Mouse (Mus musculus): Measurements from ENCODE around the gene Dok5.

Dok5 gene

DNA sequence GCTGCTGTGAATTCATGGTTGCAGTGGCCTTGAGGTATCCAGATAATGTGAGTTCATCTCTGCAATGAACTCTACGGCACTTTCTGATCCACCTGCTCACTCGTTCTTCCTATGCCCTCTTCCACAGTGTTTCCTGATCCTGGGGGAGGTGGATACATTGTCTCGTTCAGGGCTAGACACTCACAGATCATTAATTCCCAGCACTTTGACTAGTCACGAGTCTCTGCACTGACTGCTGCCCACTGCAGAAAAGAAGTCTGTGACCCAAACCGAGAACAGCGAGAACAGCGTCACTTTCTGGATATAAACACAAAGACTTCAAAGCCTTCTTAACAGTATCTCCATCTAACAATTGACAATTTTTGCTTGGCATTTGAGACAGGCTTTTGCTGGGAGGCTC, 125.9 kb downstream of the Dok5 start:
- no peak for DNase-seq (ENCODE audit: low spot score in 2 of 2)

DNA sequence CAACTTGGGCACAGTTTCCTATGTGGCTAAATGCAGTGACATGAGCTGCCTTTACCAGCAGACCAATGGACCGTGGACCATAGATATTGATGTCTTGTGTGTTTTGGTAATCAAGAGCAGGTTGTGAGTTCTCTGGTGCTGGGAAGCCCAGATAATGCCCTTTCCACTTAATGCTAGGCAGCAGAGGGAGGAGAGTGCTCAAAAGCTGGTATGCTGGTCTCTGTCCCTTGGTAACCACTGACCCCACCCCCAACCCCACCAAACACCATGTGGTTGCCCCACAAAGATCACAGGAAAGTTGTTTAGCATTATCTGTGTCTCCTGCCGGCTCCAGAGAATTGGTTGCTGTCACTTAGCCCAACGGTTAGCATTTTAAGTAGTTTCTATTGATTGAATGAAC, 127.0 kb downstream of the Dok5 start:
- DNase-seq (ENCODE audit: low spot score in 2 of 2): no peak

DNA sequence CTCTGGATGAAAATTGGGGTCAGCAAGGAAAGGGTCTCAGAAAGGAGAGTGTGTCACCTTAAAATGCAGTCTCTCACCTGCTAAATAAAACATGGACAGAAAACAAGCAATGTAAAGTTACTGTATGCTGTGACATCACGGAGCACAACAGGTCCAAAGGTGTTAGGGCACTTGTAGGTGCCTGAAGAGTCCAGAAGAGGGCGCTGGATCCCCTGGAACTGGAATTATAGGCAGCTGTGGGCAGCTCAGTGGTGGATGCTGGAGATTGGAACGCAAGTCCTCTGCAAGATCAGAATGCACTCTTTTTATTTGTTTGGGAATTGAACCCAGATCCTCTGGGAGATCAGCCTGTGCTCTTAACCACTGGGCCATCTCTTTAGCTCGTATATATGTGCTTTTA, 129.0 kb downstream of the Dok5 start:
- DNase-seq (ENCODE audit: low spot score in 2 of 2): no peak

DNA sequence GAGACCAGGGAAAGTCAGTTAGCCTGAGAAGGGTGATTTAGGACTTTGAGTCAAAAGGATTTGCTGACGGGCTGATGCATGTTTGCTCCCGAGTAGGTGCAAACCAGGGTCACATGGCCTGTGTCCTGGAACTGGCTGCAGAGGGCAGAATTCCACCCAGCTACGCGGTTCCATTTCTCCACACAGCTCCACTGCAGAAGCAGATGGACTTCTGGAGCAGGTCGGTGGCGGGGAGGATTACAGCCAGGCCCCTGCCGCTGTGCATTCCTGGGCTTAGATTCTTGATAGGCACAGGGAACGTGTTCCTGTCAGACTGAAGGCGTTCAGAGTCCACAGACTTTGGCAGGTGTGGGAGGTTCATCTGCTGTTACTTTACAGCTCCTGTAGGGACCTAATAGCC, 131.2 kb downstream of the Dok5 start:
- no peak for DNase-seq (ENCODE audit: low spot score in 2 of 2)

DNA sequence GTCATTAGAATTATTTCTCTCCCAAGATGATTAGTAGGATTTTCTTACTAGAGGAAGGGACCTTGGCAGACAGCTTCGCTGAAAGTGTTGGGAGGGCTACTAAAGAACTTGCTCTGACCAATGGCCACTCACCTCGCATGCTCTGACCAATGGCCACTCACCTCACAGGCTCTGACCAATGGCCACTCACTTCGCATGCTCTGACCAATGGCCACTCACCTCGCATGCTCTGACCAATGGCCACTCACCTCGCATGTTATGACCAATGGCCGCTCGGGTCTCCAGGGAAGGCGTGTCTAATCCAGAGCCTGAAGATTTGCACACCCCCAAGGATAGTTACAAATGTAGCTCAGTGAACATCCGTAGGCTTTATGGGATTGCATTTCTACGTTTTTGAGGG, 131.6 kb downstream of the Dok5 start:
- DNase-seq (ENCODE audit: low spot score in 2 of 2): no peak

DNA sequence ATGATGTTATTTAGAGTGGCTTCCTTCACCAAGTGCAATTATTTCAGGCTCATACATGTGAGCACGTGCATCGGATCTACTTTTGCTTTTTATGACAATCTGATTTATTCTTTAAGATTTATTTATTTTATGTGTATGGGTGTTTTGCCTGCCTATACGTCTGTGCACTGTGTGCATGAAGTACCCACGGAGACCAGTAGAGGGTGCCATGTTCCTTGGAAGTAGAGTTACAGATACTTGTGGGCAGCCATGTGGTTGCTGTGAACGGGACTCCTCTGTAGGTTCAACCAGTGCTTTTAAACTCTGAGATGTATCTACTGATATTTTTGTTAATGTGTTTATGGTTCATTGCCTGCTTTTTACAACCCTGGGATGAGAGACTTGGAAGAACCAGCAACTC, 132.4 kb downstream of the Dok5 start:
- DNase-seq (ENCODE audit: low spot score in 2 of 2): no peak

DNA sequence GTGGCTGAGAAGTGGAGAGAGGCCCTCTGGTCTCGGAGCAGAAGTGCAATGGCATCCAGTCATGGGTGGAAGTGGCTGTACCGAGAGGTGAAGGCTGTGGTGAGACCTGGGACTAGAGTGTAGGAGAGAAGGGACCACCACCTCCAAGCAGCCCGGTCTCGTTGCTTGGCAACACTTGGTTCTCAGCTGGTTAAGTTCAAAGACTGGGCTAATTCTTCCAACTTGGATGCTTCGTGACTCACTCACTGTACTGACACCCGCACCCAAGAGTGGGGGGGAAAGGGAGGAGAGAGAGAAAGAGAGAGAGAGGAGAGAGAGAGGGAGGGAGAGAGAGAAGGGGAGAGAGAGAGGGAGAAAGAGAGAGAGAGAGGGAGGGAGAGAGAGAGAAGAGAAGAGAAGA, 133.2 kb downstream of the Dok5 start:
- no peak for DNase-seq (ENCODE audit: low spot score in 2 of 2)

DNA sequence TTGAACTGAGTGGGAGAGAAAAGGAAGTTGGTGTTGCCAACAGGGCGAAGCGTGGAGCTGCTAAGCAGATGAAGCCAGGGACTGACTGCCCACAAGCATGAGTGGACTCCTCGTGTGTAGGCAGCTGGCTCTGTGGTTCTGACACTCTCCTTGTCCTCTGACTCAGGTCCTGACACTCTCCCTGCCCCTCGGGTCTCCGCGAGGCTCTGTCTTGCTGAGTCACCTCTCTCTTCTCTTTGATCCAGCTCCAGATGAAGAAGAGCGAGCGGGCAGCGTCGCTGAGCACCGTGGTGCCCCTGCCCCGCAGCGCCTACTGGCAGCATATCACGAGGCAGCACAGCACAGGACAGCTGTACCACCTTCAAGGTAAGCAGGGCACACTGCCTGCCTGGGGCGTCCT, 139.0 kb downstream of the Dok5 start:
- no peak for DNase-seq (ENCODE audit: low spot score in 2 of 2)

DNA sequence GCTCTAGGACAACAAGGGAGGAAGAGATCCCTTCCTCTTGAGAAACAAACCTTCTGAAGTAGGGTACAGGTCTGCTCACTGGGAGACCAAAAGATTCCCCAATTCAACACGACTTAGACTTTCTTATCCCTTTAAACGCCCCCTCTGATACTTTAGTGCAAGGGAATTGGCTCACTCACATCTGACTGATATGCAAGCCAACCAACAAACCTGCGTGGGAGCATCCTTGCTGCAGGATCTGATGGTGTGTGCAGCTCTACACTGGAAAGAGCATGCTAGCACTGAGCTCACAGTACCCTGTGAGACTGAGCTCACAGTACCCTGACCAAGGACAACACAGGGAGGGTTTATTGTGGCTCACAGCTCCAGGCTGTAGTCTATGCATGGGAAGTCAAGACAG, 139.9 kb downstream of the Dok5 start:
- no peak for DNase-seq (ENCODE audit: low spot score in 2 of 2)

DNA sequence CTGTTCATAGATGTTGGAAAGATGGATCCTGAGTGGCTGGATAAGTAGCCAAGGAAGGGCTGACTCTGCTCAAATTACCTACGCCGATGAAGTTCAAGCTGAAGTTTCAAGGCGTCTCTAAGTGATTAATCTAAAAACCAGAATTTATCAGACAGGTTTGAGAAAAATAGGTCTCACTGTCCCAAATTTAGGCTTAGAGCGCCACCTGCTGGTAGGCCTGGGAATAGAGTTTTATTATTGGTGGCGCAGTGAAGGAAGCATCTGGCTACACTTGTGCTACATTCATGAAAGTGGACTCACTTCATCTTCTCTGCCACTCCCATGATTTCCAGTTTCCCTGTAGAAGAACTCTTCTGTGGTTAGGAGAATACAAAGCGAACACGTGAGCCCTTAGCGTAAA, 141.8 kb downstream of the Dok5 start:
- peak; percentile 84 for DNase-seq (ENCODE audit: low spot score in 2 of 2)

DNA sequence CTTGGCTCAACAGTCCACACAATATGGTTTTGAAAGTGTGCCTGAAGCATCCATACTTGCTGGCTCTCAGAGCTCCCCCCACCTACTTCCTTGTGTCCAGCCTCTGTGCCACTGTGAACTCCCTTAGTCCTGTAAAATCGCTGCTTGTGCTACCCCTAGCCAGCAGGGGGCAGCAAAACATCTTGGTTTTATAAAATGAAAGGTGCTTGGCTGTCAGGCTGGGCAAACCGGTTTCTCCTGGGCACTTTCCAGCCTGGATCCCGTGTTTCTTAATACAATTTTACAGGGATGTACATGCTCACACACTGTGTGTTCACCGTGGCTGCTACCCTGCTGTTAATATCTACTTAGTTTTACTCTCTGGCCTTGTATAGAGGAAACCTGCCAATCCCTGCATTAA, 145.9 kb downstream of the Dok5 start:
- DNase-seq (ENCODE audit: low spot score in 2 of 2): peak; percentile 76 to 84

DNA sequence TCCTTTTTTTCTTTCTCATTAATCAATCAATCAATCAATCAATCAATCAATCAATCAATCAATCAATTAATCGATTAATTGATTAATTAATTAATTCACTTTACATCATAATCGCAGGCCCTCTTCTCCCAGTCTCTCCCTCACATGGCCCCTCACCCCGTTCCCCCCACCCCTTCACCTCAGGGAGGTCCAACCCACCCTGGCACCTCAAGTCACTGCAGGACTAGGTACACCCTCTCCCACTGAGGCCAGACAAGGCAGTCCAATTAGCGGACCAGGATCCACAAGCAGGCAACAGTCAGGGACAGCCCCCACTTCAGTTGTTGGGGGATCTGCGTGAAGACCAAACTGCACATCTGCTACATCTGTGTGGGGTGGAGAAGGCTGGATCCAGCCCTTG, 146.3 kb downstream of the Dok5 start:
- no peak for DNase-seq (ENCODE audit: low spot score in 2 of 2)

DNA sequence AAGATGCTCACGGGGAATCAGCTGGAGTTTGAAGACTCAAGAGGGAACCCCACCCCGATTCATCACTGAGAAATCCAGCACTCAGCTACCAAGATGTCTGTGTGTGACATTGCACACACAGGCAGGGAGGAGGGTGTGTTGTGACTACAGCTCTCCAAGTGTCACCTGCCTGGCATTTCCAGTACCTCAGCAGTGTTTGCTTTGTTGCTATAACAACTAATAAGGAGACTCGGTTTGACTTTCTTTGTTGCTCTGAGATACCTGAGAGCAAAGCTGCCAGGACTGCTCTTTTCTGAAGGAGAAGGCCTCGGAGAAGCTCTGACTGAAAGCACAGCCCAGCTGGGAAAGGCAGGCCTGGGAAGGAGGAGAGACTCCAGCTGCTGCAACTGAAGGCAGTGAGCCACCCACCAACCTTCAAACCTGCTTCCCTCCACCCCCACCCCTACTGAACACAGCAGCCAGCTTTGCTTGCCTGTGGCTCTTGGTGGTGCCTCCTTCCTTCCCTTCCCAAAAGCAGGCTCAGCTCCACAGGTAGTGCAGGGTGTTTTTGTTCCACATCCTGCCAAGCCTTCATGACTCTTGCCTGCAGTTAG, 152.7 kb downstream of the Dok5 start:
- no peak for DNase-seq (ENCODE audit: low spot score in 2 of 2)

DNA sequence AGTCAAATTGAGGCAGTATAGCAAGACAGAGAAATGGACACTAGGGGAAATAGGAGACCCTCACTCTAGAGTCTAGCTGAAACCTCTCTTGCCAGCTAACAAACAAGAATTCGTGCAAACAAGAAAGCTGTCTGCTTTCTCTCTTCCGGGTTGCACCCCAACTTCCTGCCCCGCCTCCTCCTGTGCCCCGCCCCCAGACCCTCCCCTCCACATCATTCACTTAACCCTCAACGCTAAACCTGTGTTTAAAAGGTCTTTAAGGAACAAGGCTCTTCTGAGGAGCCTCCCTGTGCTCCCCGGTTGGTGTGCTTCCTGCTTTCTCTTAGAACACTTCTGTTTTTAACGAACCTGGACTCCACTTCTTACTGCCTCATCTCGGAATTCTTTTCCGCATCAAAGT, 156.4 kb downstream of the Dok5 start:
- DNase-seq (ENCODE audit: low spot score in 2 of 2): no peak

DNA sequence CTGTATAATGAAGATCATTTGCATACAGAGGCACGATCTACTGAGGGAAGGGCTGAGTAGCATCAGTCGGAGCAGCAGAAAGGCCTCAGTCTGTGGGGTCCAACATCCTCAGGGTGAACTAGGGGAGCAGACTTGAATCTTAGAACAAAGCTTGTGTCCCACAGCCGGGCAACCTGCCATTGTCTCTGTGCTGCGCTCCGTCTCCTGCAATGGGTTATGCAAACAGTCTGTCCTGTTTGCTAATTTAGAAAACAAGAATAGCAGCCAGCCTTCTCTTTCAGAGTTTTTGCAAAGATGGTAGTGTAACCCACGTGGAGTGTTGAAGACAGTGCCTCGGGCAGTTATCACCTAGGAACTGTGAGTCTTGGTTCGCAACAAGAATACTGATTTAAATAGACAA, 163.5 kb downstream of the Dok5 start:
- DNase-seq (ENCODE audit: low spot score in 2 of 2): peak in 1 of 2 experiments; percentile 34

DNA sequence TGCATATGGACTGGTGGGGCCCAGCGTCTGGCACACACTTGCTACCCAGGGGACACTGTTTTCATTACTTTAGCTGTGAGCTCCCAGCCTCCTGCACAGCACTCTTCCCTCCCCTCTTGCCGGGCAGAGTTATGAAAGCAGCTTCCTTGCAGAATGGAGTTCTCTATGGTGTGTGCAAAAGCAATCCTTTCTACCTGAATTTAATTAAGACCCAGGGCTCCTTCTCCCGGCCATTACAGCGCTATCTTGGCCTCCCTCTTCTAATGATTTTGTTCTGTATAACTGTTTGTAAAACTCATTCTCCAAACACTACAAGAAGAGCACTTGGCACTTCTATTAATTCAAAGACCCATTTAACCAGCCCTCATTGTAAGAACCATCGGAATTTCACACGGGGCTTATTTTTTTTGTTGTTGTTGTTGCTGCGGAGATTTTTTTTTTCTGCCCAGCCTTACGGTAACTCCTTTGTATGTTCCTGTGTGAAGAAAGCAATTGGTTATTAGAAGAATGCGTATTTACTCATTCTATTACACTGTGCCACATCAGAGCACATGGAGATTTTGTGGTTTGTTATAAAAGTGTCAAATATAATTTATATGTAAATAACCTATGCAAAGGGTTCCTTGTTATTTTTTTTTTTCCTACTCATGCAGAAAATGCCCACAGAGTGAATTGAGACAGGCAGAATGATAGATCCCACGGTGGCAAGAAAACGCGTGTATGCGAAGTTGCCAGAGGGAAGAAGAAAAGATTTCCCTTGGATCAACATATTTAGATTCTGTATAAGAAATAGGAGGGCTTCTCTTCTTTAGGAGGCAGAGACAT, 170.8 kb downstream of the Dok5 start:
- DNase-seq (ENCODE audit: low spot score in 2 of 2): no peak

DNA sequence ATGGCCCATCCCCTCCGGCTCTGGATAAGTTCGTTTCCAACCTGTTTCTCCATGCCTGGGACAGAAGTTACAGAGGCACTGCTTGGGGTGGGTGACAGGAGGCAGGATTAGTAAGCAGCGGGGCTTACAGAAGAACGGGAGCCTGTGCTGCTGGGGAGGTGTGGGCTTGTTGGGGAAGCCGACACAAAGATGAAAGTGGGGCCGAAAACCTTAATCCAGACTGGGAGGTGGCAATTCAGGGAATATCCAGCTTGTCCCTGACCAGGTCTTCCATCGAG, 171.4 kb downstream of the Dok5 start:
- DNase-seq (ENCODE audit: low spot score in 2 of 2): no peak

DNA sequence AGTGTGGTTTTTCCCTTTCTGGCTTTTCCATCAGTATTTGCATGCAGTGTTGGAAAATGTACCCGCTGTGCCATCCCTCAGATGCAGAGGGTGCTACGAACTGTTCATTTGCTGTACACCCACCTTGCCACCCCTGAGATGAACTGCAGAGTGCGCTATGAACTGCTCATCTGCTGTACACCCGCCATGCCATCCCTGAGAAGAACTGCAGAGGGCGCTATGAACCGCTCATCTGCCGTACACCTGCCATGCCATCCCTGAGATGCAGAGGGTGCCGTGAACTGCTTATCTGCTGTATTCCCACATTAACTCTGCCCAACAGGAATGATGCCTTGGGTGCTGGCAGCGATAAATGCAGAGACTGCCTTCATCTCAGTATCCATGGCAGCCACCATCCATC, 171.8 kb downstream of the Dok5 start:
- no peak for DNase-seq (ENCODE audit: low spot score in 2 of 2)

DNA sequence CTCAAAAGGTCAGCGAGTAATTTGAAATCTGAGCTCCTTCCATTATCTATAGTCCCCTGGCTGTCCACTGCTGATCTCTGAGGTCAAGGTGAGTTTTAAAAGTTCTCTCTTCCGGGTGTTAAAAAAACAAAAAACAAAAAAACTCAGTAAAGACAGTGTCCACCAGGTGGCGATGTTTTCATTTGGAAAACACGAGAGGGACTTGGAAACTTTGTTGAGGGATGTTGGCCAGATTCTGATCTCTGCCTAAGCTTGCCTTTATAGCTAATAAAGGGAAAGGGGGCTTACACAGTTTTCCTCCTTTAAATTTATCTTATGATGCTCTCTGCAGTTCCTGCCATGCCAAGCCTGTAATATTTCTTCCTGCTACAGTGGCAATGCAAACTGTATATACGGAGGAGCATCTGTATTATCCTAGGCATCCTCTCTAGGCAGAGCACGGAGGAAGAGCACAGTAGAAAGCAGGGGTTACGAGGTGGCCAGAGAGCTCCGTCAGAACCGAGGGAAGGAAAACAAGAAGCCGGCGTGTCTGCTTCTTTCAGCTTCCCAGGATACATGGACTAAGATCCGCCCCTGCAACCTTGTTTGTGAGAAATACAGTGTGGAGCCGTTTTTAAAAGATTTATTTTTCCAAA, 181.1 kb downstream of the Dok5 start:
- DNase-seq (ENCODE audit: low spot score in 2 of 2): peak in 1 of 2 experiments; percentile 39

DNA sequence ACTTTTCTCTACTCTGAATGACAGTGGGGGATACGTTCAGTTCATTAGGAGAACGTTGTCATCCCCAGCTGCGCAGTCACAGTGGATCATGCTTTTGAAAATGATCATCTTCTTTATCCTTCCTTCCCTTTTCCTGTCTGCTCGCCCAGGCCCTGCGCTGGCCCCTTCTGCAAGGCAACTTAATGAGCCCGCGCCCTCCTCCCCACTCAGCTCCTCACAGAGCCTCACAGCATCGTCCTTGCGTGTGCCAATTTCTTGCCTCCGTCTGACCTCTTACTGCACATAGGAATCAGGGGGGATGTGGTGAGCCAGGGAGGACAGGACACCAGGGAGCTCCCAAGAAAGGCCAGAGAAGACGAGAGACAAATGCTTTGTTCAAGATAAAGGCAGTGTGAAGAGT, 182.3 kb downstream of the Dok5 start:
- no peak for DNase-seq (ENCODE audit: low spot score in 2 of 2)

DNA sequence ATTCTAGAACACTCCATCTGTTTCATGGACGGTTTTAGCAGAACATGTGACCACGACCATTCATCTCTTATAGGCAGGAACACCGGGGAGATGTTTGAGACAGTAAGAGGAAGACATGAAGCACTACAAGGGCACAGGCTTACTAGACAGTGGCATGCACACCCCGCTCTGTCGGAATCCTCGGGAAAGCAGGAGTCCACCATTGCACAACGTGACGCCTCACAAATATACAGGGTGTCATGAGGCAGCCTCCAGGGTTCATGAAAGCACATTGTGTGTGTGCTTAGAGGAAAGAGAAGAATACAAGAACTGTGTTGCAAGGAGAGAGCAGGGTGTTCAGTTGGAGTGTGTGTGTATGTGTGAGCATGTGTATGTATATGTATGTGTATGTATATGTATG, 184.0 kb downstream of the Dok5 start:
- no peak for DNase-seq (ENCODE audit: low spot score in 2 of 2)

DNA sequence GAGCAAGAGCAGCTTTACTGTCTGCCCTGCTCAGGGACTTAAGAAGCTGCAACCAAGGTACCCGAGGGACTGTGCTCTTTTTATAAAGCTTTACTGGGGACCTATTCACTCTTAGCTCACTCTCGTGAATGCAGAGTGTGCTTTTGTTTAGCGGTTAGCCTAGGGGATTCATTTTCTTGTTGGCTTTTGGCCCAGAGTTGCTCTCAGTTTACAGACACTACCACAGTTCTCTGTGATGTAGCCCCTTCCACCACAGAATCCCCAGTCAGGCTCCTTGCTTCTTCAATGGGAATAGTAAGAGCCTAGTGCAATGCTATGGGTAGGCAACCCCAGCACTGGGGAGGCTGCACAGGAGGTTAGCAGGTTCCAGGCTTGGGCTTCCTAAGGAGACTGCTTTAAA, 190.7 kb downstream of the Dok5 start:
- DNase-seq (ENCODE audit: low spot score in 2 of 2): no peak

DNA sequence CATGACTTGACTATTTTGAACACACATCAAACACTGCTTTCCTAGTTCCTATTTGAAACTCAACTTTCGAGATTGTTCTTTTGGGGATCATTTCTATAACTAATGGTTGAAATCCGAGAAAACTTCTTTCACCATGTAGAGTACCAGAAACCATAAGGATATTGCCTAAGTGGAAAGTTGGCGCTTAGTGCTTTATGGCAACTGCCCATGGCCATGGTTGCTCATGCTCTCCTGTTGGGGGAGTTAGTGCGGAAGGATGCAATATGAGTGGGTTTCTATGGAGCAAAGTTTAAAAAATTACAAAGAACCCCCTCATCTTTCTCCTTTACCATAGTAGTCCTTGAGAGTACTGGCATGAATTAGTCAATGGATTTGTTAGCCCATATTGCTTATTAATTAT, 192.5 kb downstream of the Dok5 start:
- DNase-seq (ENCODE audit: low spot score in 2 of 2): no peak

DNA sequence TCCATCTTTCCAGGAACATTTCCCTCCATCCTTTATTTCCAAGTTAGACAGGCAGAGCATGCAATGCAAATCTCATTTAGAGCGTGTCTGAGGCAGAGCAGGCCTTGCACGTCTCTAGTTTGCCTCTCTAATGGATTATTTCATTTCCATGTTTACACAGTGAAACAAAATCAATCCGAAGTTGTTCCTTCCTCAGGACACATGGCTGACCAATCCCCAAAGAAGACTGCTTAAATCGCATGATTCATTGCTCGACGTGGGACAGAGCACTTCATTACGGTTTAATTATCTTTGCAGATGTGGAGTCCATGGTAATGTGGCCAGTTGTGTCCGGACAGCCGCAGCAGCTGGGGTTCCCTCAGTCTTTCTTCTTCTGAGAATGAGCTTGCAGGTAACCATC, 194.6 kb downstream of the Dok5 start:
- no peak for DNase-seq (ENCODE audit: low spot score in 2 of 2)

All from frontal cortex, postnatal 25 days (tissue).